Comparison of ENCODE assay signal across 24 mouse cellular contexts in the genomic region with DNA sequence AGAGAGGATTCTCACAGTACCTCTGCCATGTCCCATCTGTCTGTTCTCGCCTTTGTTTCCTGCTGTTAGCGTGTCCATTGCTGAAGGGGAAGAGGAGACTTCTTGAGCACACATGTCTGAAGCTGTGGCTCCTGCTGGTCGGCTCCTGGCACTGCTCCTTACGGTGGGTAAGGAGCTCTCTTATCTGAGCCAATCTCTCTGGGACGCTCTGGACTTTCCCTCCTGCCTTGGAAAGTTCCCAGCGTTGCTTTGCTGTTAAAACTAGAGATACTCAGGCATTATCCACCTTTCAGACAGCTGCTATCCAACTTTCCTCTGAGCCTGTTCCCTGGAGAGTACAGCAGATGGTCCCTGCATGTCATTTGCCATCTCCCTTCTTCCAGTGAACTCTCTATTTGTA. TPM values are rescaled to one million over a fixed set of nuclear protein-coding genes. Genes with fewer than 3 reads are reported as not detected.
DNase-seq lines count a peak whose midpoint lies in the region; ATAC-seq and TF ChIP-seq lines count a peak whose summit lies in the region.
"Had no signal": no experiment of that assay in that cellular context is flagged by ENCODE, and none has a peak within 500 bp of the region (broad histone marks: within the 10 kb centered on the region; RNA-seq: fewer than 3 reads in every experiment).

No protein-coding gene starts in this region.

- no peaks in the 10 kb centered on the region for H3K4me1 ChIP-seq in hindbrain, embryonic 16.5 days (ENCODE audit: control insufficient read depth, insufficient read depth, low read depth, low read length)
- H3K4me1 ChIP-seq in hindbrain, embryonic 13.5 days (replicated peaks) = peaks cover 4% of the 10 kb centered on the region; the same call in 1 of the 2 replicates
- H3K4me1 ChIP-seq in midbrain, postnatal 0 days (ENCODE audit: insufficient read depth, low read length) = no peaks in the 10 kb centered on the region
- no peaks in the 10 kb centered on the region for H3K4me1 ChIP-seq in midbrain, embryonic 11.5 days (ENCODE audit: control insufficient read depth, insufficient read depth, low read length)
- H3K4me1 ChIP-seq in kidney, embryonic 14.5 days (ENCODE audit: control insufficient read depth, insufficient read depth, low read length) = no peaks in the 10 kb centered on the region
- H3K4me1 ChIP-seq: embryonic facial prominence, embryonic 15.5 days; forebrain, embryonic 10.5 days; heart, embryonic 10.5 days; intestine, embryonic 15.5 days had no signal

- H3K9me3 ChIP-seq in hindbrain, embryonic 16.5 days (ENCODE audit: control insufficient read depth, low read length) = no peaks in the 10 kb centered on the region
- H3K9me3 ChIP-seq in hindbrain, embryonic 13.5 days = no peaks in the 10 kb centered on the region
- no peaks in the 10 kb centered on the region for H3K9me3 ChIP-seq in midbrain, postnatal 0 days (ENCODE audit: low read length)
- H3K9me3 ChIP-seq in midbrain, embryonic 11.5 days (ENCODE audit: control insufficient read depth, low read length) = no peaks in the 10 kb centered on the region
- H3K9me3 ChIP-seq in kidney, embryonic 14.5 days (ENCODE audit: control insufficient read depth, low read length) = no peaks in the 10 kb centered on the region
- H3K9me3 ChIP-seq: embryonic facial prominence, embryonic 15.5 days; forebrain, embryonic 10.5 days; heart, embryonic 10.5 days; intestine, embryonic 15.5 days had no signal

- no peak for TF ChIP-seq CTCF in midbrain, postnatal 0 days (IDR thresholded peaks at IDR 0.05)

- peak; percentile 80 for ATAC-seq in hindbrain, embryonic 16.5 days
- no peak for ATAC-seq in hindbrain, embryonic 13.5 days (ENCODE audit: low FRiP score)
- no peak for ATAC-seq in midbrain, postnatal 0 days (ENCODE audit: low FRiP score)
- ATAC-seq in midbrain, embryonic 11.5 days (ENCODE audit: low FRiP score) = no peak
- no peak for ATAC-seq in kidney, embryonic 14.5 days (ENCODE audit: low FRiP score, low TSS enrichment)
- ATAC-seq: forebrain, embryonic 14.5 days; intestine, embryonic 15.5 days had no signal

- DNase-seq in cerebellum, postnatal 14 days = peak; percentile 50 to 68
- DNase-seq in cerebellum, adult 11-12 months = no peak
- DNase-seq in midbrain, postnatal 0 days (ENCODE audit: low spot score) = peak; percentile 80
- no peak for DNase-seq in midbrain, embryonic 11.5 days (ENCODE audit: low spot score, missing footprints)
- DNase-seq in retina, postnatal 1 day = peak; percentile 12
- DNase-seq: adrenal gland, adult 2 months; adrenal gland, postnatal 25 days; cerebellum, adult 8-10 months; embryo, embryonic 11 days; gastrocnemius, postnatal 10 days; heart, adult 18-20 months; heart, postnatal 10 days; heart, postnatal 4 days; kidney, adult 8-10 months had no signal

- H3K27me3 ChIP-seq in hindbrain, embryonic 16.5 days (replicated peaks; ENCODE audit: control insufficient read depth, insufficient read depth, low read length) = no peaks in the 10 kb centered on the region
- H3K27me3 ChIP-seq in hindbrain, embryonic 13.5 days = no peaks in the 10 kb centered on the region
- no peaks in the 10 kb centered on the region for H3K27me3 ChIP-seq in midbrain, postnatal 0 days (ENCODE audit: insufficient read depth, low read length)
- no peaks in the 10 kb centered on the region for H3K27me3 ChIP-seq in midbrain, embryonic 11.5 days (ENCODE audit: control insufficient read depth, insufficient read depth, low read length)
- H3K27me3 ChIP-seq in kidney, embryonic 14.5 days (ENCODE audit: control insufficient read depth, insufficient read depth, low read length) = no peaks in the 10 kb centered on the region
- H3K27me3 ChIP-seq: CH12.LX; embryonic facial prominence, embryonic 15.5 days; intestine, embryonic 15.5 days had no signal

- no peak overlapping the region for H3K27ac ChIP-seq in hindbrain, embryonic 16.5 days (ENCODE audit: low read depth, low read length)
- H3K27ac ChIP-seq in hindbrain, embryonic 13.5 days = no peak overlapping the region
- H3K27ac ChIP-seq in midbrain, postnatal 0 days (ENCODE audit: low read depth, low read length) = no peak overlapping the region
- H3K27ac ChIP-seq in midbrain, embryonic 11.5 days (ENCODE audit: low read depth, low read length) = no peak overlapping the region
- H3K27ac ChIP-seq in kidney, embryonic 14.5 days (ENCODE audit: low read depth, low read length) = no peak overlapping the region
- H3K27ac ChIP-seq: embryonic facial prominence, embryonic 15.5 days; forebrain, embryonic 10.5 days; heart, embryonic 10.5 days; intestine, embryonic 15.5 days had no signal

- H3K4me2 ChIP-seq in hindbrain, embryonic 16.5 days (ENCODE audit: low read length) = no peak overlapping the region
- no peak overlapping the region for H3K4me2 ChIP-seq in hindbrain, embryonic 13.5 days
- H3K4me2 ChIP-seq in midbrain, postnatal 0 days (ENCODE audit: low read depth, low read length, poor library complexity, severe bottlenecking) = no peak overlapping the region
- no peak overlapping the region for H3K4me2 ChIP-seq in midbrain, embryonic 11.5 days
- H3K4me2 ChIP-seq in kidney, embryonic 14.5 days (replicated peaks; ENCODE audit: low read depth, low read length) = no peak overlapping the region
- H3K4me2 ChIP-seq: embryonic facial prominence, embryonic 15.5 days; intestine, embryonic 15.5 days had no signal

- no peak overlapping the region for H3K9ac ChIP-seq in hindbrain, embryonic 16.5 days (ENCODE audit: low read depth, low read length)
- H3K9ac ChIP-seq in hindbrain, embryonic 13.5 days = no peak overlapping the region
- no peak overlapping the region for H3K9ac ChIP-seq in midbrain, postnatal 0 days (replicated peaks; ENCODE audit: low read length, poor library complexity, severe bottlenecking)
- H3K9ac ChIP-seq in midbrain, embryonic 11.5 days (ENCODE audit: low read length) = no peak overlapping the region
- no peak overlapping the region for H3K9ac ChIP-seq in kidney, embryonic 14.5 days (ENCODE audit: low read depth, low read length)
- H3K9ac ChIP-seq: embryonic facial prominence, embryonic 15.5 days; intestine, embryonic 15.5 days had no signal

- 53% methylated on average over 6 of the region's 6 CpGs for WGBS in hindbrain, embryonic 16.5 days
- WGBS in hindbrain, embryonic 13.5 days = 77% methylated on average over 6 of the region's 6 CpGs
- WGBS in midbrain, postnatal 0 days = 66% methylated on average over 6 of the region's 6 CpGs
- WGBS in midbrain, embryonic 11.5 days = 72% methylated on average over 6 of the region's 6 CpGs
- 80% methylated on average over 6 of the region's 6 CpGs for whole genome bisulfite sequencing in kidney, embryonic 14.5 days

- no peak overlapping the region for H3K4me3 ChIP-seq in hindbrain, embryonic 16.5 days (ENCODE audit: low read length)
- no peak overlapping the region for H3K4me3 ChIP-seq in hindbrain, embryonic 13.5 days
- no peak overlapping the region for H3K4me3 ChIP-seq in midbrain, postnatal 0 days (ENCODE audit: low read depth, low read length)
- H3K4me3 ChIP-seq in midbrain, embryonic 11.5 days (ENCODE audit: low read depth, low read length) = no peak overlapping the region
- no peak overlapping the region for H3K4me3 ChIP-seq in kidney, embryonic 14.5 days (ENCODE audit: low read length)
- H3K4me3 ChIP-seq: embryonic facial prominence, embryonic 15.5 days; erythroblast, embryonic 14.5 days; forebrain, embryonic 10.5 days; heart, embryonic 10.5 days; intestine, embryonic 15.5 days had no signal

- no peaks in the 10 kb centered on the region for H3K36me3 ChIP-seq in hindbrain, embryonic 16.5 days (ENCODE audit: control insufficient read depth, insufficient read depth, low read length)
- no peaks in the 10 kb centered on the region for H3K36me3 ChIP-seq in hindbrain, embryonic 13.5 days
- H3K36me3 ChIP-seq in midbrain, postnatal 0 days (ENCODE audit: insufficient read depth, low read length) = no peaks in the 10 kb centered on the region
- no peaks in the 10 kb centered on the region for H3K36me3 ChIP-seq in midbrain, embryonic 11.5 days (ENCODE audit: control insufficient read depth, insufficient read depth, low read length)
- H3K36me3 ChIP-seq in kidney, embryonic 14.5 days (ENCODE audit: control insufficient read depth, insufficient read depth, low read length) = no peaks in the 10 kb centered on the region
- H3K36me3 ChIP-seq: embryonic facial prominence, embryonic 15.5 days; forebrain, embryonic 10.5 days; heart, embryonic 10.5 days; intestine, embryonic 15.5 days had no signal

RNA-seq across cellular contexts. Expression of a gene that starts 39.1 kb away (rescaled TPM):
- polyA plus RNA-seq in hindbrain, embryonic 16.5 days (2015; fragmentation: Nextera tagmentation; extraction: Ambion mirVana) = 13.9 and 22.0 TPM in 2 replicates
- polyA plus RNA-seq in hindbrain, embryonic 13.5 days (2015; fragmentation: Nextera tagmentation; extraction: Ambion mirVana) = 12.1 and 15.5 TPM in 2 replicates
- total RNA-seq in midbrain, postnatal 0 days (2014; rRNA removed) = 12.4 and 17.3 TPM in 2 replicates
- polyA plus RNA-seq in midbrain, postnatal 0 days (2015; fragmentation: Nextera tagmentation; extraction: Ambion mirVana) = 11.3 and 11.5 TPM in 2 replicates
- polyA plus RNA-seq in midbrain, embryonic 11.5 days (2014; fragmentation: Nextera tagmentation; extraction: Ambion mirVana) = 13.5 and 15.7 TPM in 2 replicates
- polyA plus RNA-seq in kidney, embryonic 14.5 days (2014; fragmentation: Nextera tagmentation; extraction: Ambion mirVana) = 3.9 and 5.5 TPM in 2 replicates

Comparison
In these comparisons a context has a peak if more than half of its experiments do, and no peak if none do; other contexts are left out.
1. DNase-seq: peak in cerebellum, postnatal 14 days (2 of 2), midbrain, postnatal 0 days (single experiment) and retina, postnatal 1 day (single experiment); none in cerebellum, adult 11-12 months (single experiment) and midbrain, embryonic 11.5 days (single experiment).